Mouse (Mus musculus): ENCODE data around the gene Igbp1b. TPM values are rescaled to one million over a fixed set of nuclear protein-coding genes. Genes with fewer than 3 reads are reported as not detected.

Gene Igbp1b
- polyA plus RNA-seq (2014; fragmentation: Illumina TruSeq; extraction: RNeasy Lipid Tissue Mini Kit (QIAGEN cat#74804)) = not detected

DNA sequence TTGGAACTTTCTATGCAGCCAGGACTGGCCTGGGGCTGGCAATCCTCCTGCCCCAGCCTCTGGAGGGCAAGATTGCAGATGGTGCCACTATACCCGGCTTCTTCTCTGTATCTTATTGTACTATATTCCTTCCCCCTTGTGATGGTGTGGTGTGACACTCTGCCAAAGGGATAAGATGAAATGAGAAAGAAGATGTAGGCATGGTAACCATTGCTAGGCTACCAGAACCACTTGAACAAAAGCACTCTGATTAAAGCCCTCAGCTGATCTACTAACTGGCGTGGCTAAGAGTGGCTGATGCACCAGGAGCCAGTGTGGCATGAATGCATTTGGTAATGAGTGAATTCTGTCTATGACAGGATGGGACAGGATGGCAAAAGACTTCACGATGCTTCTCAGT lies at the start of gene Igbp1b:
Igbp1b (minus strand) TSS at position 29 of the 400 bp plus-strand sequence.

Other genes starting within 250 kb of the Igbp1b start
- gene Lmo3, start 76.6 kb downstream of the Igbp1b start, polyA plus RNA-seq (2014; fragmentation: Illumina TruSeq; extraction: RNeasy Lipid Tissue Mini Kit (QIAGEN cat#74804)) = 1.5 TPM